Mouse (Mus musculus): Measurements from ENCODE around the gene Spo11. TPM values are rescaled to one million over a fixed set of nuclear protein-coding genes. Genes with fewer than 3 reads are reported as not detected.

Spo11 gene
- total RNA-seq, 2 experiments from 2014 or later = 0.11 TPM; not detected in 1

Other genes with a start within 250 kb of the Spo11 start
- gene Bmp7, start 37.4 kb upstream of the Spo11 start, total RNA-seq (2021) = 1 to 10 TPM in 1 of 2 experiments, under 1 TPM in 1; 0.86 to 1.8 TPM
- 10 to 100 TPM; 20.0 to 23.6 TPM for gene Rae1, start 22.4 kb downstream of the Spo11 start, total RNA-seq (2021)
- gene Rbm38, start 42.8 kb downstream of the Spo11 start, total RNA-seq (2021) = 100 to 1,000 TPM; 132 to 175 TPM
- gene Ctcfl, start 141.8 kb downstream of the Spo11 start, total RNA-seq (2021) = not detected
- gene Pck1, start 175.3 kb downstream of the Spo11 start, total RNA-seq (2021) = 1 to 10 TPM in 1 of 2 experiments, under 1 TPM in 1; 0.82 to 3.2 TPM
- gene Zbp1, start 241.2 kb downstream of the Spo11 start, total RNA-seq (2021) = not detected